Mouse (Mus musculus): ENCODE measurements around the gene Csrp3. TPM values are rescaled to one million over a fixed set of nuclear protein-coding genes. Genes with fewer than 3 reads are reported as not detected.

Gene Csrp3
- polyA plus RNA-seq, 2 experiments, result 0.07 to 0.30 TPM

GRCm38 (mm10) chr7:48810652-48811051 lies 37.2 kb downstream of the Csrp3 start:
- peaks cover 12% of the 10 kb centered on the region for H3K36me3 ChIP-seq (replicated peaks; ENCODE audit: control insufficient read depth, insufficient read depth, low read depth)
- no peaks in the 10 kb centered on the region for H3K27me3 ChIP-seq (ENCODE audit: control insufficient read depth, insufficient read depth, low read length)
- no peaks in the 10 kb centered on the region for H3K9me3 ChIP-seq (ENCODE audit: control insufficient read depth, low read length)
- no peak overlapping the region for H3K4me3 ChIP-seq (ENCODE audit: insufficient read depth in 1 of 2, low read depth in 2 of 2, low read length in 2 of 2)
- H3K4me2 ChIP-seq (ENCODE audit: low read depth), result no peak overlapping the region
- DNase-seq (ENCODE audit: low read depth in 3 of 3, low spot score in 3 of 3) (no peak), ATAC-seq (ENCODE audit: insufficient read depth) (no peak)
- no peak overlapping the region for H3K27ac ChIP-seq
- no peak overlapping the region for H3K9ac ChIP-seq (replicated peaks)
- H3K4me1 ChIP-seq (replicated peaks; ENCODE audit: control insufficient read depth in 2 of 2, insufficient read depth in 2 of 2, low read length in 1 of 2), result no peaks in the 10 kb centered on the region
- no peak for TF ChIP-seq CTCF (IDR thresholded peaks at IDR 0.05; ENCODE audit: low read depth)
- no peak for TF ChIP-seq EP300 (IDR thresholded peaks at IDR 0.05; ENCODE audit: low read depth)
- 76% methylated on average over 1 of the region's 1 CpGs for WGBS (ENCODE audit: insufficient replicate concordance)

- H3K27ac ChIP-seq, result no peak overlapping the region
- no peaks in the 10 kb centered on the region for H3K4me1 ChIP-seq (replicated peaks; ENCODE audit: control insufficient read depth in 2 of 2, insufficient read depth in 2 of 2, low read length in 1 of 2)
- peaks cover 23% of the 10 kb centered on the region for H3K36me3 ChIP-seq (replicated peaks; ENCODE audit: control insufficient read depth, insufficient read depth, low read depth)
- TF ChIP-seq EP300 (IDR thresholded peaks at IDR 0.05; ENCODE audit: low read depth), result no peak
- no peak for TF ChIP-seq CTCF (IDR thresholded peaks at IDR 0.05; ENCODE audit: low read depth)
- H3K4me2 ChIP-seq (ENCODE audit: low read depth), result no peak overlapping the region
- WGBS (ENCODE audit: insufficient replicate concordance), result 78% methylated on average over 4 of the region's 4 CpGs
- ATAC-seq (ENCODE audit: insufficient read depth), result no peak
- H3K9ac ChIP-seq (replicated peaks), result no peak overlapping the region
- DNase-seq (ENCODE audit: low read depth in 3 of 3, low spot score in 3 of 3), result no peak
- no peaks in the 10 kb centered on the region for H3K9me3 ChIP-seq (ENCODE audit: control insufficient read depth, low read length)
- no peaks in the 10 kb centered on the region for H3K27me3 ChIP-seq (ENCODE audit: control insufficient read depth, insufficient read depth, low read length)
- no peak overlapping the region for H3K4me3 ChIP-seq (ENCODE audit: insufficient read depth in 1 of 2, low read depth in 2 of 2, low read length in 2 of 2)
Observed at GRCm38 (mm10) chr7:48806587-48806986, 41.2 kb downstream of the Csrp3 start.

- no peaks in the 10 kb centered on the region for H3K4me1 ChIP-seq (replicated peaks; ENCODE audit: control insufficient read depth in 2 of 2, insufficient read depth in 2 of 2, low read length in 1 of 2)
- ATAC-seq (ENCODE audit: insufficient read depth) (no peak), DNase-seq (ENCODE audit: low read depth in 3 of 3, low spot score in 3 of 3) (no peak)
- no peak overlapping the region for H3K4me2 ChIP-seq (ENCODE audit: low read depth)
- no peak for TF ChIP-seq CTCF (IDR thresholded peaks at IDR 0.05; ENCODE audit: low read depth)
- no peak for TF ChIP-seq EP300 (IDR thresholded peaks at IDR 0.05; ENCODE audit: low read depth)
- no peaks in the 10 kb centered on the region for H3K9me3 ChIP-seq (ENCODE audit: control insufficient read depth, low read length)
- H3K9ac ChIP-seq (replicated peaks), result no peak overlapping the region
- no peaks in the 10 kb centered on the region for H3K27me3 ChIP-seq (ENCODE audit: control insufficient read depth, insufficient read depth, low read length)
- WGBS (ENCODE audit: insufficient replicate concordance), result 83% methylated on average over 7 of the region's 7 CpGs
- no peak overlapping the region for H3K27ac ChIP-seq
- H3K4me3 ChIP-seq (ENCODE audit: insufficient read depth in 1 of 2, low read depth in 2 of 2, low read length in 2 of 2), result no peak overlapping the region
- peaks cover 26% of the 10 kb centered on the region for H3K36me3 ChIP-seq (replicated peaks; ENCODE audit: control insufficient read depth, insufficient read depth, low read depth)
Observed at GRCm38 (mm10) chr7:48803381-48803780, 44.5 kb downstream of the Csrp3 start.

GRCm38 (mm10) chr7:48795130-48795529 lies 52.7 kb downstream of the Csrp3 start:
- WGBS (ENCODE audit: insufficient replicate concordance), result 74% methylated on average over 3 of the region's 3 CpGs
- no peaks in the 10 kb centered on the region for H3K27me3 ChIP-seq (ENCODE audit: control insufficient read depth, insufficient read depth, low read length)
- no peak overlapping the region for H3K9ac ChIP-seq (replicated peaks)
- peaks cover 3% of the 10 kb centered on the region for H3K36me3 ChIP-seq (replicated peaks; ENCODE audit: control insufficient read depth, insufficient read depth, low read depth)
- no peaks in the 10 kb centered on the region for H3K9me3 ChIP-seq (ENCODE audit: control insufficient read depth, low read length)
- no peak for DNase-seq (ENCODE audit: low read depth in 3 of 3, low spot score in 3 of 3)
- peaks cover 6 to 11% of the 10 kb centered on the region in 2 experiments for H3K4me1 ChIP-seq (replicated peaks; ENCODE audit: control insufficient read depth in 2 of 2, insufficient read depth in 2 of 2, low read length in 1 of 2)
- H3K4me2 ChIP-seq (ENCODE audit: low read depth), result no peak overlapping the region
- no peak for ATAC-seq (ENCODE audit: insufficient read depth)
- H3K4me3 ChIP-seq (ENCODE audit: insufficient read depth in 1 of 2, low read depth in 2 of 2, low read length in 2 of 2), result no peak overlapping the region
- no peak for TF ChIP-seq CTCF (IDR thresholded peaks at IDR 0.05; ENCODE audit: low read depth)
- no peak for TF ChIP-seq EP300 (IDR thresholded peaks at IDR 0.05; ENCODE audit: low read depth)
- H3K27ac ChIP-seq, result no peak overlapping the region

GRCm38 (mm10) chr7:48791412-48791811 lies 56.4 kb downstream of the Csrp3 start:
- H3K4me3 ChIP-seq (ENCODE audit: insufficient read depth in 1 of 2, low read depth in 2 of 2, low read length in 2 of 2), result no peak overlapping the region
- no peaks in the 10 kb centered on the region for H3K36me3 ChIP-seq (replicated peaks; ENCODE audit: control insufficient read depth, insufficient read depth, low read depth)
- TF ChIP-seq CTCF (IDR thresholded peaks at IDR 0.05; ENCODE audit: low read depth) (no peak), EP300 (IDR thresholded peaks at IDR 0.05; ENCODE audit: low read depth) (peak; percentile 47)
- H3K9ac ChIP-seq (replicated peaks), result 0 out of 2 replicates have a peak overlapping the region, but pooled peaks have one; percentile 19
- ATAC-seq (ENCODE audit: insufficient read depth), result no peak
- peaks cover 12 to 17% of the 10 kb centered on the region in 2 experiments for H3K4me1 ChIP-seq (replicated peaks; ENCODE audit: control insufficient read depth in 2 of 2, insufficient read depth in 2 of 2, low read length in 1 of 2)
- H3K4me2 ChIP-seq (ENCODE audit: low read depth), result peak overlapping the region; percentile 9
- H3K27me3 ChIP-seq (ENCODE audit: control insufficient read depth, insufficient read depth, low read length), result no peaks in the 10 kb centered on the region
- 32% methylated on average over 3 of the region's 3 CpGs for WGBS (ENCODE audit: insufficient replicate concordance)
- no peak for DNase-seq (ENCODE audit: low read depth in 3 of 3, low spot score in 3 of 3)
- H3K27ac ChIP-seq, result no peak overlapping the region
- H3K9me3 ChIP-seq (ENCODE audit: control insufficient read depth, low read length), result no peaks in the 10 kb centered on the region

All from liver, embryonic 14.5 days (tissue).